Comparison of ENCODE assay signal across 10 mouse cellular contexts in the genomic region with DNA sequence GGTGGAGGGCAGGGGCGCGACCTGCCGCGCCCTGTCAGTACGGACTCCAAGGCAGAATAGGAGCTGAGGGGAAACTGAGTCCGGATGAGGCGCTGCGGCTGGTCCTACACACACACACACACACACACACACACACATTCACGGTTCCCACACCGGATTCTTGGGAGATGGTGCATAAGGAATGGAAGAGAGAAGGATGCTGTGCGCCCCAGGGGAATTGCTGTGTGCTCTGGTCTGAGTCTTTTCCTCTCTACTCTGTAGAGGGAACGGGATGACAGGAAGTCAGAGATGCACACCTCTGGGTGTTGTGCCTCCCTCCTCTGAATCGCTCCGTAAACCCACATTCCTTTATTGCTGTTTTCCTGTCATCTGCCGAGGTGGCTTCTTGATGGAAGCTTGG. TPM values are rescaled to one million over a fixed set of nuclear protein-coding genes. Genes with fewer than 3 reads are reported as not detected.
A peak's percentile ranks its signal among the peaks of the same experiment; 100 is the strongest.
DNase-seq lines count a peak whose midpoint lies in the region; ATAC-seq and TF ChIP-seq lines count a peak whose summit lies in the region.
"Had no signal": no experiment of that assay in that cellular context is flagged by ENCODE, and none has a peak within 500 bp of the region (broad histone marks: within the 10 kb centered on the region; RNA-seq: fewer than 3 reads in every experiment).

No protein-coding gene starts in this region.

- TF ChIP-seq CTCF in layer of hippocampus, adult 2 months (conservative IDR thresholded peaks at IDR 0.05): no peak

- peaks cover 8% of the 10 kb centered on the region for H3K36me3 ChIP-seq in forebrain, embryonic 11.5 days (ENCODE audit: control insufficient read depth, insufficient read depth, low read length)
- peaks cover 3% of the 10 kb centered on the region; the same call in 1 of the 2 replicates for H3K36me3 ChIP-seq in limb, embryonic 11.5 days (ENCODE audit: control insufficient read depth, insufficient read depth, low read length)

- peak overlapping the region; percentile 95 for H3K9ac ChIP-seq in forebrain, embryonic 11.5 days (ENCODE audit: low read length)
- peak overlapping the region; percentile 53 for H3K9ac ChIP-seq in limb, embryonic 11.5 days (ENCODE audit: low read length)
- H3K9ac ChIP-seq: liver, embryonic 12.5 days had no signal

- H3K9me3 ChIP-seq in forebrain, embryonic 11.5 days (ENCODE audit: control insufficient read depth, low read length): no peaks in the 10 kb centered on the region
- H3K9me3 ChIP-seq in limb, embryonic 11.5 days (ENCODE audit: control insufficient read depth, low read length): no peaks in the 10 kb centered on the region
- H3K9me3 ChIP-seq: liver, embryonic 12.5 days had no signal

- 5% methylated on average over 15 of the region's 15 CpGs for WGBS in forebrain, embryonic 11.5 days
- 6% methylated on average over 15 of the region's 15 CpGs for WGBS in limb, embryonic 11.5 days

- DNase-seq in layer of hippocampus, adult 2 months (ENCODE audit: low spot score in 2 of 2): no peak
- no peak for DNase-seq in layer of hippocampus, adult 18-20 months (ENCODE audit: low spot score in 2 of 2)
- DNase-seq in forebrain, embryonic 11.5 days (ENCODE audit: low spot score): no peak
- no peak for DNase-seq in limb, embryonic 11.5 days (ENCODE audit: low spot score)
- peak; percentile 59 for DNase-seq in retina, postnatal 1 day
- no peak for DNase-seq in ovary, postnatal 10 days (ENCODE audit: low spot score)
- DNase-seq in lung, postnatal 10 days: no peak
- no peak for DNase-seq in right cerebral cortex, postnatal 10 days (ENCODE audit: low spot score in 2 of 2)

- H3K4me2 ChIP-seq in forebrain, embryonic 11.5 days (ENCODE audit: low read depth, low read length, severe bottlenecking): peak overlapping the region; percentile 74
- peak overlapping the region; percentile 63 for H3K4me2 ChIP-seq in limb, embryonic 11.5 days (ENCODE audit: low read depth, severe bottlenecking)
- H3K4me2 ChIP-seq: liver, embryonic 12.5 days had no signal

- no peak for ATAC-seq in forebrain, embryonic 11.5 days (replicated peaks; ENCODE audit: low FRiP score)
- no peak for ATAC-seq in limb, embryonic 11.5 days (ENCODE audit: insufficient number of reproducible peaks, low FRiP score, low TSS enrichment, low read depth)
- ATAC-seq: liver, embryonic 12.5 days had no signal

- H3K27ac ChIP-seq in layer of hippocampus, adult 2 months: peak overlapping the region; percentile 98
- peak overlapping the region; percentile 88 for H3K27ac ChIP-seq in forebrain, embryonic 11.5 days (ENCODE audit: low read depth, low read length)
- no peak overlapping the region for H3K27ac ChIP-seq in limb, embryonic 11.5 days (replicated peaks; ENCODE audit: low read depth, low read length)
- H3K27ac ChIP-seq: kidney, postnatal 0 days; liver, embryonic 12.5 days had no signal

- peak overlapping the region; percentile 80 for H3K4me3 ChIP-seq in layer of hippocampus, adult 2 months
- H3K4me3 ChIP-seq in forebrain, embryonic 11.5 days (ENCODE audit: low read depth, low read length): peak overlapping the region; percentile 63
- peak overlapping the region; percentile 40 for H3K4me3 ChIP-seq in limb, embryonic 11.5 days (ENCODE audit: low read depth, low read length)
- H3K4me3 ChIP-seq: liver, embryonic 12.5 days had no signal

- H3K27me3 ChIP-seq in forebrain, embryonic 11.5 days (ENCODE audit: control insufficient read depth, insufficient read depth, low read length): peaks cover 5% of the 10 kb centered on the region
- H3K27me3 ChIP-seq in limb, embryonic 11.5 days (ENCODE audit: control insufficient read depth, insufficient read depth, low read length): peaks cover 49% of the 10 kb centered on the region

- H3K4me1 ChIP-seq in forebrain, embryonic 11.5 days (replicated peaks; ENCODE audit: control insufficient read depth, insufficient read depth, low read length): peaks cover 53% of the 10 kb centered on the region
- H3K4me1 ChIP-seq in limb, embryonic 11.5 days (ENCODE audit: control insufficient read depth, insufficient read depth, low read length): peaks cover 21% of the 10 kb centered on the region

RNA-seq across cellular contexts. Expression of a gene that starts 3.5 kb away (rescaled TPM):
- total RNA-seq in layer of hippocampus, adult 2 months (2021): 100 to 1,000 TPM in 1 of 2 experiments, 10 to 100 TPM in 1; 98.3 to 110 TPM
- total RNA-seq in layer of hippocampus, adult 18-20 months (2021): 10 to 100 TPM; 94.5 to 95.5 TPM
- polyA plus RNA-seq in forebrain, embryonic 11.5 days (2014; fragmentation: Nextera tagmentation; extraction: Ambion mirVana): 75.5 and 77.7 TPM in 2 replicates
- 4.5 and 5.0 TPM in 2 replicates for polyA plus RNA-seq in limb, embryonic 11.5 days (2014; fragmentation: Nextera tagmentation; extraction: Ambion mirVana)

RNA-seq across cellular contexts. Expression of a gene that starts 7.0 kb away (rescaled TPM):
- total RNA-seq in layer of hippocampus, adult 2 months (2021): 100 to 1,000 TPM; 926 to 932 TPM
- 1,000 to 10,000 TPM in 1 of 2 experiments, 100 to 1,000 TPM in 1; 997 to 1,043 TPM for total RNA-seq in layer of hippocampus, adult 18-20 months (2021)
- polyA plus RNA-seq in forebrain, embryonic 11.5 days (2014; fragmentation: Nextera tagmentation; extraction: Ambion mirVana): 858 and 895 TPM in 2 replicates
- polyA plus RNA-seq in limb, embryonic 11.5 days (2014; fragmentation: Nextera tagmentation; extraction: Ambion mirVana): 1,071 TPM in 2 replicates

RNA-seq across cellular contexts. Expression of a gene that starts 21.0 kb away (rescaled TPM):
- total RNA-seq in layer of hippocampus, adult 2 months (2021): 10 to 100 TPM; 23.5 to 25.7 TPM
- 10 to 100 TPM; 25.0 to 25.9 TPM for total RNA-seq in layer of hippocampus, adult 18-20 months (2021)
- polyA plus RNA-seq in forebrain, embryonic 11.5 days (2014; fragmentation: Nextera tagmentation; extraction: Ambion mirVana): 39.7 and 45.2 TPM in 2 replicates
- polyA plus RNA-seq in limb, embryonic 11.5 days (2014; fragmentation: Nextera tagmentation; extraction: Ambion mirVana): 38.1 and 45.0 TPM in 2 replicates

RNA-seq across cellular contexts. Expression of a gene that starts 30.0 kb away (rescaled TPM):
- total RNA-seq in layer of hippocampus, adult 2 months (2021): 1 to 10 TPM; 2.8 to 3.2 TPM
- total RNA-seq in layer of hippocampus, adult 18-20 months (2021): 1 to 10 TPM; 3.5 to 3.8 TPM
- 3.8 and 4.5 TPM in 2 replicates for polyA plus RNA-seq in forebrain, embryonic 11.5 days (2014; fragmentation: Nextera tagmentation; extraction: Ambion mirVana)
- 4.4 and 5.3 TPM in 2 replicates for polyA plus RNA-seq in limb, embryonic 11.5 days (2014; fragmentation: Nextera tagmentation; extraction: Ambion mirVana)

RNA-seq across cellular contexts. Expression of a gene that starts 30.5 kb away (rescaled TPM):
- total RNA-seq in layer of hippocampus, adult 2 months (2021): 10 to 100 TPM in 1 of 2 experiments, 1 to 10 TPM in 1; 9.6 to 11.0 TPM
- 10 to 100 TPM; 10.3 to 10.9 TPM for total RNA-seq in layer of hippocampus, adult 18-20 months (2021)
- 7.0 and 8.0 TPM in 2 replicates for polyA plus RNA-seq in forebrain, embryonic 11.5 days (2014; fragmentation: Nextera tagmentation; extraction: Ambion mirVana)
- 5.2 and 7.2 TPM in 2 replicates for polyA plus RNA-seq in limb, embryonic 11.5 days (2014; fragmentation: Nextera tagmentation; extraction: Ambion mirVana)
